Mouse (Mus musculus) MEL (cell line): Measurements from ENCODE around the gene Nudc.

ENCODE experiments used
- ETS1 ChIP-seq: IDR thresholded peaks from 2 replicates; pipeline ENCODE4 v1.6.1; 2012; ENCODE audit warnings: low read depth, mild to moderate bottlenecking, inconsistent platforms, low read length, improper control_type of control experiment, moderate library complexity
- MAX ChIP-seq: IDR thresholded peaks from 2 replicates; pipeline ENCODE4 v1.6.1; 2011; ENCODE audit warnings: low read length, improper control_type of control experiment
- POLR2A ChIP-seq, 2 experiments: IDR thresholded peaks; 2 replicates each; pipeline ENCODE4 v1.6.1; 2011 to 2012; ENCODE audit warnings: low read length in 2 of 2, mild to moderate bottlenecking in 2 of 2, control low read depth in 1 of 2, improper control_type of control experiment in 1 of 2, low read depth in 1 of 2, moderate library complexity in 1 of 2; ENCODE audit not compliant: control insufficient read depth in 1 of 2, insufficient read depth in 1 of 2, poor library complexity in 1 of 2

DNA sequence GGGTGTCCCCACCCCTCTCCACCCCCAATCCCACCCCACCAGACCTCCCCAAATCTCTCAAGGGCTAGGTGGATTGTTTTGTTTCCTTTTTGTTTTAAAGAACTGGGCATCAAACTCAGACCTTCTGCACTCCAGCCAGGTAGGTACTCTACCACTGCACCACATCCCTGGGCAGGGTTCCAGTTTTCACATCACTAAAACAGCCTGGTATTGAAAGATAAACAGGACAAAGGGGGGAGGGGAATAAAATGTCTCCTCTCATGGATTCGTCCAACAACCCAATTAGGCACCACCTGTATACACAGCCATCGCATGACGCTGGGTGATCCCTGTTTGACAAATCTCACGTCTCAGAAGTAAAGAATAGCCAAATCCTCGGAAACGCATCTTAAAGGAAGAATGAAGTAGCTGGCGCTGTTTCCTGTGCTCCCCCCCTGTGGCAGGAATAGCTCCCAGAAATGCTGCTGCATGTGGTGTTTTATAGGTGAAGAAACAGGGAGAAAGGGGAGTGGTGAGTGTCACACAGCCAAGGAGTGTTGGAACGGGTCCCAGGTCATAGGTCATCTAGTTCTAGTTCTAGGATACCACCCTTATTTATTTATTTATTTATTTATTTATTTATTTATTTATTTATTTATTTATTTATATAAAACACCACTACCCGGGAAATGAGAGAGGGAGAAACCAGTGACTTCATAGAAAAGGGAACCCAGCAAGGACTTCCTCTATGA lies 40.9 kb downstream of the Nudc start:
- no peak for TF ChIP-seq POLR2A (IDR thresholded peaks at IDR 0.05; ENCODE audit: control insufficient read depth in 1 of 2, insufficient read depth in 1 of 2, low read depth in 1 of 2, low read length in 2 of 2, poor library complexity in 1 of 2)
- TF ChIP-seq MAX = no peak
- TF ChIP-seq ETS1 = peak; percentile 47
